Mouse (Mus musculus): ENCODE measurements around the gene Gns. TPM values are rescaled to one million over a fixed set of nuclear protein-coding genes. Genes with fewer than 3 reads are reported as not detected.
"Not testable (repeated sequence)": the region's sequence is repeated elsewhere in the genome, so short reads cannot be mapped to it uniquely, and the experiment has no call there.

The Gns gene
- polyA plus RNA-seq, 1 experiment from 2014 or later, result 25.7 TPM

- Histone ChIP-seq H3K9ac (ENCODE audit: low read length) (no peak overlapping the region), H3K4me2 (replicated peaks; ENCODE audit: low read depth) (no peak overlapping the region), H3K4me1 (replicated peaks; ENCODE audit: control insufficient read depth, insufficient read depth) (no peaks in the 10 kb centered on the region), H3K27me3 (ENCODE audit: control insufficient read depth, insufficient read depth, low read length) (no peaks in the 10 kb centered on the region), H3K36me3 (ENCODE audit: control insufficient read depth, insufficient read depth, low read length) (no peaks in the 10 kb centered on the region), H3K27ac (replicated peaks) (no peak overlapping the region), H3K4me3 (ENCODE audit: low read depth, low read length) (no peak overlapping the region), H3K9me3 (ENCODE audit: control insufficient read depth, low read length) (no peaks in the 10 kb centered on the region)
- TF ChIP-seq CTCF (IDR thresholded peaks at IDR 0.05; ENCODE audit: low read depth), result peak; percentile 44
- no peak for TF ChIP-seq EP300 (optimal IDR thresholded peaks at IDR 0.05)
- no peak for ATAC-seq (ENCODE audit: low FRiP score, low TSS enrichment)
- no peak for DNase-seq (ENCODE audit: low spot score)
These were observed 38.7 kb upstream of the Gns start for GRCm38 (mm10) chr10:121326167-121326566.

DNA sequence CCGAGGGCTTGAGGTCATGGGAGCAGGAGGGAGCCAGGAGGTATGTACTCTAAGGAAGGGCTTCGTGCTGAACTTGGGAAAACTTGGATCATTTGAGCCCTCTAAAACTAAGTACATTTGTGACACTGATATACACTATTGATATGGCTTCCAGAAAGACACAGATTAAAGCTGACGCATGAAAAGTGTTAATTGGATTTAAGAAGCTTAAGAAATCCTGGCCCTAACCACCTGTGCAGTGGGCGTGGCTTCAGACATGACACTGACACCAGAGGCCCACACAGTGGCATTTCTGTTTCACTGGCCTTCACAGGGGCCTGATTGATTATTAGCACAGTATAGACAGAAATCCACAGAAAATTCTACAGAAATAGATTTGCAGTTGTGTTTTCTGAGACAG lies 35.3 kb upstream of the Gns start:
- no peaks in the 10 kb centered on the region for H3K4me1 ChIP-seq (replicated peaks; ENCODE audit: control insufficient read depth, insufficient read depth)
- no peak overlapping the region for H3K4me3 ChIP-seq (ENCODE audit: low read depth, low read length)
- WGBS, result 74% methylated on average over 4 of the region's 4 CpGs
- TF ChIP-seq CTCF (IDR thresholded peaks at IDR 0.05; ENCODE audit: low read depth) (no peak), EP300 (optimal IDR thresholded peaks at IDR 0.05) (no peak)
- H3K9ac ChIP-seq (ENCODE audit: low read length), result no peak overlapping the region
- no peak overlapping the region for H3K27ac ChIP-seq (replicated peaks)
- H3K4me2 ChIP-seq (replicated peaks; ENCODE audit: low read depth), result no peak overlapping the region
- DNase-seq (ENCODE audit: low spot score) (no peak), ATAC-seq (ENCODE audit: low FRiP score, low TSS enrichment) (no peak)
- H3K9me3 ChIP-seq (ENCODE audit: control insufficient read depth, low read length), result no peaks in the 10 kb centered on the region
- no peaks in the 10 kb centered on the region for H3K36me3 ChIP-seq (ENCODE audit: control insufficient read depth, insufficient read depth, low read length)
- no peaks in the 10 kb centered on the region for H3K27me3 ChIP-seq (ENCODE audit: control insufficient read depth, insufficient read depth, low read length)

DNA sequence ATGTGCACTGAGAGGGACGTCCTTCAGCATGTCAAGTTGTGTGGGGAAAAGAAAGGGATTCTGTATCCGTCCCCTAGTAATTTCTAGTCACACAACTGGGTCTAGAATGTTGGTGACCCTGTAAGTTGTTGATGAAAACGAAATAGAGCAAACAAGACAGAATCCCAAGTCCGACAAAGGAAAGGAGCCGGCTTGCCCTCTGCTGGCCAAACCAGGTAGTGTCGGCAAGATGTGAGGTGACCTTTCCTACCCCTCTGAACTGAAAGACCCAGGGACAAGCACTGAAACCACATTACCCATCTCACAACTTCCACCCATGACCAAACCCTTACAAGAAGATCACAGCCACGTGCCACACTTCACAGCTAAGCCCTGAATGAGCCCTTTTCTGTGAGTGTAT lies 34.0 kb upstream of the Gns start:
- Histone ChIP-seq H3K36me3 (ENCODE audit: control insufficient read depth, insufficient read depth, low read length) (no peaks in the 10 kb centered on the region), H3K4me1 (replicated peaks; ENCODE audit: control insufficient read depth, insufficient read depth) (no peaks in the 10 kb centered on the region), H3K9ac (ENCODE audit: low read length) (no peak overlapping the region), H3K27me3 (ENCODE audit: control insufficient read depth, insufficient read depth, low read length) (no peaks in the 10 kb centered on the region), H3K9me3 (ENCODE audit: control insufficient read depth, low read length) (no peaks in the 10 kb centered on the region), H3K4me2 (replicated peaks; ENCODE audit: low read depth) (no peak overlapping the region), H3K4me3 (ENCODE audit: low read depth, low read length) (no peak overlapping the region), H3K27ac (replicated peaks) (no peak overlapping the region)
- 16% methylated on average over 7 of the region's 7 CpGs for WGBS
- ATAC-seq (ENCODE audit: low FRiP score, low TSS enrichment) (no peak), DNase-seq (ENCODE audit: low spot score) (peak; percentile 64)
- TF ChIP-seq EP300 (optimal IDR thresholded peaks at IDR 0.05) (no peak), CTCF (IDR thresholded peaks at IDR 0.05; ENCODE audit: low read depth) (peak; percentile 90)

GRCm38 (mm10) chr10:121334576-121334975 lies 30.3 kb upstream of the Gns start:
- DNase-seq (ENCODE audit: low spot score), result peak; percentile 45
- no peaks in the 10 kb centered on the region for H3K27me3 ChIP-seq (ENCODE audit: control insufficient read depth, insufficient read depth, low read length)

DNA sequence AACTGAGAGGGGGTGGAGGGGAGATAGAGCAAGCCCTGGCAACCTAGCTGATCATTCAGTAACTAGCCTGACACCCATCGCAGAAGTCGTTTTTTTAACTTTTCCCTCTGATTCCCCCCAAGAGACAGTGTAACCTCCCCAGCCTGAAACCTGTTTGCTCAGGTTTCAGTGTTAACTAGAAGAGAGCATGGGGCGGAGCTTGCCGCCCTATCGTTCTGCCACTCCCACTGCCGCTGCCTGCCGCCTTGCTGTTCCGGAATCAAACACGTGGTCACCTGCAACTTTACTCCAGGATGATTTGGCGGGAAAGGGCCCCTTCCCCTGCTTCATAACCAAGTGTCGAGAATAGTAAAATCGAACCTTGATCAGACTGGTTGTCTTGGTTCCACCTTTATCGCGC lies 28.4 kb upstream of the Gns start:
- not testable (repeated sequence) for H3K27ac ChIP-seq (replicated peaks); H3K4me1 ChIP-seq (replicated peaks; ENCODE audit: control insufficient read depth, insufficient read depth); DNase-seq (ENCODE audit: low spot score); H3K4me2 ChIP-seq (replicated peaks; ENCODE audit: low read depth); H3K4me3 ChIP-seq (ENCODE audit: low read depth, low read length); H3K9ac ChIP-seq (ENCODE audit: low read length); H3K27me3 ChIP-seq (ENCODE audit: control insufficient read depth, insufficient read depth, low read length); H3K9me3 ChIP-seq (ENCODE audit: control insufficient read depth, low read length); ATAC-seq (ENCODE audit: low FRiP score, low TSS enrichment); H3K36me3 ChIP-seq (ENCODE audit: control insufficient read depth, insufficient read depth, low read length)
- 73% methylated on average over 14 of the region's 14 CpGs for WGBS

More at GRCm38 (mm10) chr10:121334576-121334975, 30.3 kb upstream of the Gns start:
- no peak overlapping the region for H3K9ac ChIP-seq (ENCODE audit: low read length)
- no peaks in the 10 kb centered on the region for H3K4me1 ChIP-seq (replicated peaks; ENCODE audit: control insufficient read depth, insufficient read depth)
- H3K9me3 ChIP-seq (ENCODE audit: control insufficient read depth, low read length), result no peaks in the 10 kb centered on the region
- no peaks in the 10 kb centered on the region for H3K36me3 ChIP-seq (ENCODE audit: control insufficient read depth, insufficient read depth, low read length)
- TF ChIP-seq CTCF (IDR thresholded peaks at IDR 0.05; ENCODE audit: low read depth), result peak; percentile 85
- no peak for TF ChIP-seq EP300 (optimal IDR thresholded peaks at IDR 0.05)
- WGBS, result 79% methylated on average over 3 of the region's 3 CpGs
- H3K27ac ChIP-seq (replicated peaks), result no peak overlapping the region
- no peak overlapping the region for H3K4me3 ChIP-seq (ENCODE audit: low read depth, low read length)
- no peak; the same call in 1 of the 2 replicates for ATAC-seq (ENCODE audit: low FRiP score, low TSS enrichment)
- H3K4me2 ChIP-seq (replicated peaks; ENCODE audit: low read depth), result no peak overlapping the region

GRCm38 (mm10) chr10:121340754-121341593 lies 23.9 kb upstream of the Gns start:
- DNase-seq (ENCODE audit: low spot score) (no peak), ATAC-seq (ENCODE audit: low FRiP score, low TSS enrichment) (peak; percentile 66; the same call in 1 of the 2 replicates)
- H3K9me3 ChIP-seq (ENCODE audit: control insufficient read depth, low read length), result no peaks in the 10 kb centered on the region
- TF ChIP-seq CTCF (IDR thresholded peaks at IDR 0.05; ENCODE audit: low read depth), result no peak
- TF ChIP-seq EP300 (optimal IDR thresholded peaks at IDR 0.05), result no peak
- H3K9ac ChIP-seq (ENCODE audit: low read length), result no peak overlapping the region
- WGBS, result 61% methylated on average over 11 of the region's 11 CpGs
- H3K36me3 ChIP-seq (ENCODE audit: control insufficient read depth, insufficient read depth, low read length), result no peaks in the 10 kb centered on the region
- no peaks in the 10 kb centered on the region for H3K27me3 ChIP-seq (ENCODE audit: control insufficient read depth, insufficient read depth, low read length)
- no peak overlapping the region for H3K4me2 ChIP-seq (replicated peaks; ENCODE audit: low read depth)
- no peaks in the 10 kb centered on the region for H3K4me1 ChIP-seq (replicated peaks; ENCODE audit: control insufficient read depth, insufficient read depth)
- no peak overlapping the region for H3K27ac ChIP-seq (replicated peaks)
- no peak overlapping the region for H3K4me3 ChIP-seq (ENCODE audit: low read depth, low read length)
